Mouse (Mus musculus): Measurements from ENCODE around the gene Ccin.

GRCm38 (mm10) chr4:43973526-43973981 lies 9.7 kb upstream of the Ccin start:
- no peak for TF ChIP-seq CTCF (IDR thresholded peaks at IDR 0.05; ENCODE audit: low read depth)
- TF ChIP-seq EP300 (IDR thresholded peaks at IDR 0.05; ENCODE audit: low read depth): no peak; the same call in 1 of the 2 replicates

Measured in liver, postnatal 0 days (tissue).